Mouse (Mus musculus): ENCODE measurements around the gene Wwp2.

The Wwp2 gene

GRCm38 (mm10) chr8:107514949-107515721, 79.0 kb downstream of the Wwp2 start:
- DNase-seq = no peak

DNA sequence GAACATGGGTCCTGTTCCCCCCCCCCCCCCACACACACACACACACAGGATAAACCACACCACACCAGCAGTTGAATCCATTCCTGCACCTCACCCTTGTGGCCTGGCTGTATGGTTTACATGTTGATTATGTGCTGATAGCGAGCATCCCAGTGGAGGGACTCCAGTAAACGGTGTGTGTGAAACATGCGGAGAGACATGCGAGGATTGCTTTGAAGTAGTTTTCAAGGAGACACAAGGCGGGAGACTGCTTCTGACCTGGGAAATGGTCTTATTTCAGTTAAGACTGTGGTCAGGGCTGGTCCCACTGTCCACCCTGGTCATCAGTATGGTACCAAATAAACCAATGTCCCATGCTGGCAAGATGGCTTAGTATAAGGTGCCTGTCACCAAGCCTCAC, 82.6 kb downstream of the Wwp2 start:
- DNase-seq = no peak

GRCm38 (mm10) chr8:107519860-107520259, 83.7 kb downstream of the Wwp2 start:
- DNase-seq = no peak

GRCm38 (mm10) chr8:107521788-107522554, 85.8 kb downstream of the Wwp2 start:
- no peak for DNase-seq

DNA sequence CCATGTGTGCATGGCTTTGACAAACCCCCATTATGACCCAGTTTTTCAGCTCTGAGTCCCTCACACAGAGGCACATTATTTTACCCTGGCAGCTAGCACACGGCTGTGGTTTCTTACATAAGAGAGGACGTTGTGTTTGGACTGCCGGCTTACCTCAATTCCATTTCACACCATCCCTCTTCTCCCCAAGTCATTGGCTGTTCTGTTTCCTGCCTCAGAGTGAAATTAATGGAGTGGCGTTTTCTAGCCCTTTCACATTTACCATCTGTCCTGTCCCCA, 86.3 kb downstream of the Wwp2 start:
- no peak for DNase-seq

DNA sequence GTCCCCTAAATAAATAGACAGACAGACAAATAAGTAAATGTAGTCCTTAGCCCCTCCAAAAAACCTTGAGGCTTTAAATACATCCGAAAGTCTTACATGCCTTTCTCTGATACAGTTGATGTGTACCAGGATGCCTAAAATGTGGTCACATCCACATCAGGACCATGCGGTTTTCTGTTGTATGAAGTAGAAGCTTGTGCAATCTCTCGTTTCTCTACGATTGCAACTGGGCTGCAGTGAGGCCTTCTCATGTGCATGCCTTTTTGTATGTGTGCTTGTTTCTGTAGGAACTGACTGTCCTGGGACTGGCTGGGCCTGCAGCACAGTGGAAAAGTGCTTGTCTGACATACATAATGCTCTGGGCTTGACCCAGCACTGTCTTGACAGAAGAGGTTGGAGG, 88.4 kb downstream of the Wwp2 start:
- DNase-seq = no peak

GRCm38 (mm10) chr8:107528786-107529185, 92.6 kb downstream of the Wwp2 start:
- no peak for DNase-seq

DNA sequence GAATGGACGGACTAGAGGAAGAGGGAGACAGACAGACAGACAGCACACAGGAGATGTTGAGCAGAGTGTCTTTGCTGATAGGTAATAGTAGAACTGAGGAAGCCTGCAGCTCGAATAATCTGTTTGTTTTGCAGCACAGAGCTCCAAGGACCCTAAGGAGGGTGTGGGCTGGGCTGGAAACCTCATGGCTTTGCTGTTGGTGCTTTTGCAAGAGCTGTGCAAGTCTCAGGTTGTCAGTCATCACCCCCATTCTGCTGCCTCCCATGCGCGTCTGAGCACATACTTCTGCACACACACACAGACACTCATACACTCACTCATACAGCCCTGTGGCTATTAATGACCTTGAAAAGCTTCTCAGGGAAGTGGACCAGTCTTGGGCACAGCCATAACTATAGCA, 101.3 kb downstream of the Wwp2 start:
- no peak for DNase-seq

DNA sequence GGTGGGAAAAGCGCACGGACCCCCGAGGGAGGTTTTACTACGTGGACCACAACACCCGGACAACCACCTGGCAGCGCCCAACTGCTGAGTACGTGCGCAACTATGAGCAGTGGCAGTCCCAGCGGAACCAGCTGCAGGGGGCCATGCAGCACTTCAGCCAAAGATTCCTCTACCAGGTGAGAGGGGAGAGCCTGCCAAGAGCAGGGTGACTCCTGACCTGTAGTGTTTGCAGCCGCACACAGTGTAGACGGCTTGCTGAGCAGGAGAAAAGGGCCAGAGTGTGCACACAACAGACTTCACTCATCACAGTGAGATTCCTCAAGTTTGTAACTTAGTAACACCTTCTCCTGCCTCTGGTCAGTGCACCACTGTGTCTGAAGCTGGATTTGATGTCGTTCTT, 104.5 kb downstream of the Wwp2 start:
- DNase-seq = no peak

DNA sequence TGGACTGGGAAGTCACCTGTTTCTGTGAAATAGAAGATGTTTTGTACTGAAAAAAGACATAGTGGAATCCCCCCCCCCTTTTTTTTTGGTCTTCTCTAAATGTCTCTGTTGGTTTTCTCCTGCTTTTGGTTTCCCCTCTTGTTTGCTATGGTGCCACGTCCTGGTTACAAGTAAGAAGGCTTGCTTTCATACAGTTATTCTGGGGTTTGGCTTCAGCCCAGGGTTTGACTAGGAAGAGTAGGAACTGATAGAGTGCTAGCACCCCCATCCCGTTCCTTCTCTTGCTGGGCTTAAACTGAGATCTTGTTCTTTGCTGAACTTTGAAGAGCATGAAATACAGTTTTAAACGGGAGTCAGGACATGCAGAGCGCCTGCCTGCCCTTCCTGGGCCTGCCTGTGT, 105.2 kb downstream of the Wwp2 start:
- no peak for DNase-seq

GRCm38 (mm10) chr8:107542151-107542550, 106.0 kb downstream of the Wwp2 start:
- no peak for DNase-seq

DNA sequence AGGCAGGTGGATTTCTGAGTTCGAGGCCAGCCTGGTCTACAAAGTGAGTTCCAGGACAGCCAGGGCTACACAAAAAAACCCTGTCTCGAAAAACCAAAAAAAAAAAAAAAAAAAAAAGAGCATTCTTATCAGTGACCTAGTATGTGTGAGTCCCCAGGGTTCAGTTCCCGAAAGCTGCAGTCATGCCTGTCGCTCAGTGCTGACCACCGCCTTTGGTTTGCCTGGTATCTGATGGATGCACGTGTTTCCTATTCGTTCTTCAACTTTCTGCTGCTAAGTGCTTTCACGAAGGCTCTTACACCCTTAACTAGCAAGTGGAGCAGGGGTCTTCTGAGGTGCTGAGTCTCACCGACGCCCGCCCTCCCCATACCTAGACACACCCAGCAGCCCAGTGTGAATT, 107.5 kb downstream of the Wwp2 start:
- no peak for DNase-seq

DNA sequence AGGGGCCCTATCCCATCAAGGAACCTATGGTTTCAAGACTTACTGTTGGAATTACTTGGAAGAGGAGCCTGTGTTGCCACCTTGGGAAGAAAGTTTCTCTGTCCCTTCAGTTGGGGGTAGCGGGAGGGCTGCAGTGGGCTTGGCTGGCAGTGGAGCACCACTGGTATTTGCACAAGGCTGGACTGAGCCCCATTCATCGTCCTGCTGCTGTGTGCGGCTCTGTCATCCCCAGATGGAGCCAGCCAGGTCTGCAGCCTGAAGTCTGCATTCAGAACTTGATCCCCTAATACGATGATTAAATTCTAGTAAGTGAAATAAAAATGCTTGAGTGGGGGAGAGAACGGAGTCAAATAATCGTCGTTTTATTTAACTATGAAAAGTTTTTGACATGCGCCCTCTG, 108.0 kb downstream of the Wwp2 start:
- no peak for DNase-seq

GRCm38 (mm10) chr8:107544651-107545174, 108.5 kb downstream of the Wwp2 start:
- no peak for DNase-seq

GRCm38 (mm10) chr8:107545621-107546152, 109.5 kb downstream of the Wwp2 start:
- DNase-seq = no peak

DNA sequence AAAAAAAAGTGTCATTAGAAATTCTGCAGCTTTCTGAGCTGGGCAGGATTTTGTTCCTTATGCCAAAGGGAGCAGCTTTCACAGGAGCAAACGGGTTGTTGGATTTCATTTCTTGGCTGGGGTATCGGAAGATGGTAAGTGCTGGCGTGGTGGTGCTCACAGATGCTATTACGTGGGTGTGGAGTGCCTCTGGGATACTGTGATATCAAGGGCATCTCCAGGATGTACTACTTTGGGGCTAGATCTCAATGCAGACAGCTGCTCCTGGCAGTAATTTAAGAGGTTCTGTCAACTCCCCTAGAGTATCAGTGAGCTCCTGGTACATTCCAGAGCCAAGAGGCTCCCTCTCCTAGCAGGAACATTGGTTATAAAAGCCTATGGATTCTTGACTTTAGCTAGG, 110.0 kb downstream of the Wwp2 start:
- DNase-seq = no peak

DNA sequence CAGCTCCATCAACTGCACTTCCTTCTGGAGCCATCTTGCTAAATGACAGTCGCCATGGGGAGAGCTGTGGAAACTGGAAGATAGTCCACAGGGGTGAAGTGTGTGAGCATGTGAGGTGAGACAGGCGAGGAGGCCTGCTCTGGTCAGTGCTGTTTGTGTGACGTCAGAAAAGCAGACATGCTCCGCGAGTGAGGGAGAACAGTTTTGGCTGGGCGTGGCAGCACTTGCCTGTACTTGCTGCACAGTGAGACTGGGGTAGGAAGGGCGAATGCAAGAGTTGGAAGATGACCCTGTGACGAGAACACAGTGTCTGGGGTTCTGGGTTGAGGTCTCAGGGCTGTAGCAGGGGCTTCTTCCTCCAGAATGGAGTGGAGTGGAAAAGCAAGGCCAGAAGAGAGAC, 110.7 kb downstream of the Wwp2 start:
- DNase-seq = no peak

GRCm38 (mm10) chr8:107552234-107552633, 116.1 kb downstream of the Wwp2 start:
- no peak for DNase-seq

GRCm38 (mm10) chr8:107555231-107555630, 119.1 kb downstream of the Wwp2 start:
- no peak for DNase-seq

DNA sequence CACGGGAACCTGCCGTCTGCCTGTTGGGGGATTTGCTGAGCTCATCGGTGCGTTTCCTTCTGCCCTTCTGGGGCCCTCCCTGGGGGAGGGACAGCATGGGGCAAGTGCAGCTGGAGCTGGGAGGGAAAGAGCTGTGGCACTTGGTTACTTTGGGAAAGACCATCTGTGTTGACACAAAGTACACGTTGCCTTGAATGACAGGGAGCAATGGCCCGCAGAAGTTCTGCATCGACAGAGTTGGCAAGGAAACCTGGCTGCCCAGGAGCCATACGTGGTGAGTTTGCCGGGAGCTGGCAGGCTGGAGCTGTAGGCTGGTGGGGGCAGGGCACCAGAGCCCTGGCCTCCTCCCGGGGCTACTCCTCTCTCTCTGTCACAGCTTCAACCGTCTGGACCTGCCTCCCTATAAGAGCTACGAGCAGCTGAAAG, 120.4 kb downstream of the Wwp2 start:
- no peak for DNase-seq

- no peak for DNase-seq
Measured at GRCm38 (mm10) chr8:107560820-107561536, 124.8 kb downstream of the Wwp2 start.

DNA sequence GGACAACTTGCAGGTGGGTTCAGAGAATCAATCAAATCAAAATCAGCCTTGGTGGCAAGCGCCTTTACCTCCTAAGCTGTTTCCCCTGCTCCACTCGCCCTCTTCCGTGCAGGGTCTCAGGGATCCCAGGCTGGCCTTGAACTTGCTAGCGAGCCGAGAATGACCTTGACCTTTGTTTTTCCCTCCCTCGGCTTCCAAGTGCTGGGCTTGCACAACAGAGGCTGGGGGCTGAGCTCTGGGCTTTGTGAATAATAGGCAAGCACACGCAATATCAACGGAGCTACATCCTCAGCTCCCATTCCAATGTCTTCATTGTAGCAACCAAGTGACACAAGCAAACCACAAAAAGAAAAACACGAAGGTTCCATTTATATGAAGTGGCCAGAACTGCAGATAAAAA, 126.0 kb downstream of the Wwp2 start:
- no peak for DNase-seq

DNA sequence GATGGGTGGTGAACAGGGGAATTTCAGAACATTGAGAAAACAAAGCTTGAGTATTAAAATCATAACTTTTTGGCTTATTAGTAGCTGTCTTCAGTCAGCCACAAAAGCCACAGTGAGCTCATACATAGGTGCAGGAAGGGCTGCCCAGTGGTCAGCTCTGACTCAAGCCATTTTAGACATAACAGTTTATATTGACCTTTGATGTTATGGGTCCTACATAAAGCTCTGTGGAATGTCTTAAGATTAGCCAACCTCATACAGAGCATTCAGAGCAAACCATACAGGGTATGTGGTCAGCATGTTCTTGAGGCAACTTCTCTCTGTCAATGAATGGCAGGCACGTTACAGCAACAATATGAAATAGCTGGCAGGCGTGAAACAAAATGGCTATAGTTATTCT, 134.9 kb downstream of the Wwp2 start:
- DNase-seq = no peak
